Mouse (Mus musculus) MEL (cell line): ENCODE measurements around the gene Dip2a. TPM values are rescaled to one million over a fixed set of nuclear protein-coding genes. Genes with fewer than 3 reads are reported as not detected.

Experiments used
- DNase-seq: peaks from one replicate; pipeline ENCODE4 v3.0.0; 2011; ENCODE audit warnings: low read depth, low spot score
- H3K27ac ChIP-seq: 2 replicates; pipeline ENCODE4 v1.5.1; 2012; ENCODE audit warnings: low read depth, mild to moderate bottlenecking, control low read depth, low read length, moderate library complexity; ENCODE audit not compliant: control insufficient read depth
- H3K27me3 ChIP-seq, 2 experiments: fragments of 150-350 bp in 1 of 2; sonication (generic) in 1 of 2; 2 replicates each; pipeline ENCODE4 v1.6.1; 2012; ENCODE audit warnings: low read length in 2 of 2, mild to moderate bottlenecking in 2 of 2, improper control_type of control experiment in 1 of 2, moderate library complexity in 1 of 2; ENCODE audit not compliant: insufficient read depth in 2 of 2, control insufficient read depth in 1 of 2
- H3K36me3 ChIP-seq, 2 experiments: 2 replicates each; pipeline ENCODE4 v1.6.1; 2012 to 2014; ENCODE audit warnings: low read length in 2 of 2, improper control_type of control experiment in 1 of 2, inconsistent platforms in 1 of 2, mild to moderate bottlenecking in 1 of 2; ENCODE audit not compliant: insufficient read depth in 2 of 2, control insufficient read depth in 1 of 2
- H3K4me1 ChIP-seq, 2 experiments: fragments of 150-350 bp in 1 of 2; sonication (generic) in 1 of 2; 2 replicates each; pipeline ENCODE4 v1.6.1; 2012; ENCODE audit warnings: low read length in 2 of 2, improper control_type of control experiment in 1 of 2, mild to moderate bottlenecking in 1 of 2; ENCODE audit not compliant: insufficient read depth in 2 of 2, control insufficient read depth in 1 of 2
- H3K4me3 ChIP-seq, 2 experiments: fragments of 150-350 bp in 1 of 2; sonication (generic) in 1 of 2; 2 replicates each; pipeline ENCODE4 v1.5.1; 2012; ENCODE audit warnings: low read depth in 2 of 2, low read length in 2 of 2, mild to moderate bottlenecking in 2 of 2, moderate library complexity in 2 of 2, control low read depth in 1 of 2, improper control_type of control experiment in 1 of 2; ENCODE audit not compliant: control insufficient read depth in 1 of 2, insufficient read depth in 1 of 2
- H3K79me2 ChIP-seq: 2 replicates; pipeline ENCODE4 v1.6.1; 2012; ENCODE audit warnings: mild to moderate bottlenecking, low read length, moderate library complexity; ENCODE audit not compliant: control insufficient read depth, poor library complexity, insufficient read depth
- H3K9ac ChIP-seq: 2 replicates; pipeline ENCODE4 v1.6.1; 2012; ENCODE audit warnings: low read depth, mild to moderate bottlenecking, control low read depth, low read length, moderate library complexity; ENCODE audit not compliant: control insufficient read depth, poor library complexity, severe bottlenecking
- H3K9me3 ChIP-seq: fragments of 150-350 bp; sonication (generic); replicated peaks from 2 replicates; pipeline ENCODE4 v1.6.1; 2012; ENCODE audit warnings: mild to moderate bottlenecking, low read length, improper control_type of control experiment, moderate library complexity; ENCODE audit not compliant: insufficient read depth
- BHLHE40 ChIP-seq: IDR thresholded peaks from 2 replicates; pipeline ENCODE4 v1.6.1; 2012; ENCODE audit warnings: low read depth, mild to moderate bottlenecking, inconsistent platforms, low read length, improper control_type of control experiment, borderline replicate concordance
- CHD1 ChIP-seq: IDR thresholded peaks from 2 replicates; pipeline ENCODE4 v1.6.1; 2012; ENCODE audit warnings: low read depth, mild to moderate bottlenecking, inconsistent platforms, low read length, improper control_type of control experiment
- ETS1 ChIP-seq: IDR thresholded peaks from 2 replicates; pipeline ENCODE4 v1.6.1; 2012; ENCODE audit warnings: low read depth, mild to moderate bottlenecking, inconsistent platforms, low read length, improper control_type of control experiment, moderate library complexity
- GABPA ChIP-seq: IDR thresholded peaks from 2 replicates; pipeline ENCODE4 v1.6.1; 2012; ENCODE audit warnings: low read depth, mild to moderate bottlenecking, inconsistent platforms, low read length, improper control_type of control experiment, moderate library complexity
- MAFK ChIP-seq: IDR thresholded peaks from 2 replicates; pipeline ENCODE4 v1.6.1; 2011; ENCODE audit warnings: low read depth, mild to moderate bottlenecking, low read length, improper control_type of control experiment, borderline replicate concordance
- MAZ ChIP-seq: IDR thresholded peaks from 2 replicates; pipeline ENCODE4 v1.6.1; 2012; ENCODE audit warnings: low read depth, mild to moderate bottlenecking, inconsistent platforms, low read length, improper control_type of control experiment
- MEF2A ChIP-seq: IDR thresholded peaks from 2 replicates; pipeline ENCODE4 v1.6.1; 2014; ENCODE audit warnings: low read depth, mild to moderate bottlenecking, inconsistent platforms, low read length, improper control_type of control experiment; ENCODE audit not compliant: poor library complexity, insufficient replicate concordance, severe bottlenecking; ENCODE audit errors: extremely low read depth
- MYB ChIP-seq: IDR thresholded peaks from 2 replicates; pipeline ENCODE4 v1.6.1; 2011; ENCODE audit warnings: mild to moderate bottlenecking, low read depth, low read length, improper control_type of control experiment
- NELFE ChIP-seq: IDR thresholded peaks from 2 replicates; pipeline ENCODE4 v1.6.1; 2011; ENCODE audit warnings: low read depth, low read length, improper control_type of control experiment
- NRF1 ChIP-seq: IDR thresholded peaks from 2 replicates; pipeline ENCODE4 v1.6.1; 2014; ENCODE audit warnings: low read depth, mild to moderate bottlenecking, inconsistent platforms, low read length, improper control_type of control experiment, moderate library complexity; ENCODE audit not compliant: poor library complexity, insufficient read depth, severe bottlenecking
- RAD21 ChIP-seq: IDR thresholded peaks from 2 replicates; pipeline ENCODE4 v1.6.1; 2011; ENCODE audit warnings: mild to moderate bottlenecking, low read depth, low read length, improper control_type of control experiment
- RCOR1 ChIP-seq: IDR thresholded peaks from 2 replicates; pipeline ENCODE4 v1.6.1; 2012; ENCODE audit warnings: low read depth, mild to moderate bottlenecking, inconsistent platforms, low read length, improper control_type of control experiment
- SMC3 ChIP-seq: IDR thresholded peaks from 2 replicates; pipeline ENCODE4 v1.6.1; 2011; ENCODE audit warnings: low read depth, low read length, improper control_type of control experiment
- TAL1 ChIP-seq: IDR thresholded peaks from 2 replicates; pipeline ENCODE4 v1.6.1; 2012; ENCODE audit warnings: mild to moderate bottlenecking, inconsistent platforms, low read length, moderate library complexity, mixed read lengths
- TCF12 ChIP-seq: IDR thresholded peaks from 2 replicates; pipeline ENCODE4 v1.6.1; 2014; ENCODE audit warnings: low read depth, mild to moderate bottlenecking, inconsistent platforms, low read length, improper control_type of control experiment, moderate library complexity
- UBTF ChIP-seq: IDR thresholded peaks from 2 replicates; pipeline ENCODE4 v1.6.1; 2012; ENCODE audit warnings: low read depth, mild to moderate bottlenecking, inconsistent platforms, low read length, improper control_type of control experiment, moderate library complexity, borderline replicate concordance; ENCODE audit not compliant: insufficient read depth
- USF2 ChIP-seq, 2 experiments: IDR thresholded peaks; 2 replicates each; pipeline ENCODE4 v1.6.1; 2011 to 2012; ENCODE audit warnings: improper control_type of control experiment in 2 of 2, low read length in 2 of 2, borderline replicate concordance in 1 of 2, inconsistent platforms in 1 of 2, low read depth in 1 of 2, mild to moderate bottlenecking in 1 of 2; ENCODE audit not compliant: insufficient read depth in 1 of 2
- polyA plus RNA-seq, 2 experiments: library from polyadenylated mRNA; stranded (reverse) in 1 of 2; unstranded in 1 of 2; fragments of >175 nt in 1 of 2; fragments of >200 nt in 1 of 2; gene quantifications; 2 replicates each; pipeline versions ENCODE4 v1.2.1 to v1.2.4; 2012; ENCODE audit warnings: low replicate concordance in 2 of 2, low read depth in 1 of 2; ENCODE audit not compliant: insufficient read length in 2 of 2, insufficient read depth in 1 of 2, missing spikeins in 1 of 2
- total RNA-seq: library from RNA; depleted of rRNA; stranded (reverse); fragments of 300-350 nt; gene quantifications from 2 replicates; pipeline ENCODE4 v1.2.3, GENCODE M21; 2012

The Dip2a gene
- total and polyA plus RNA-seq, 3 experiments = 2.6 to 5.7 TPM; not detected in 1

GRCm38 (mm10) chr10:76246601-76247000, 98.5 kb downstream of the Dip2a start:
- TF ChIP-seq MAZ = no peak
- no peak for TF ChIP-seq RAD21
- no peak for TF ChIP-seq USF2 (IDR thresholded peaks at IDR 0.05; ENCODE audit: borderline replicate concordance in 1 of 2, insufficient read depth in 1 of 2, low read depth in 1 of 2, low read length in 2 of 2)
- TF ChIP-seq ETS1 = no peak
- no peak for TF ChIP-seq SMC3
- TF ChIP-seq MYB = no peak
- no peak for TF ChIP-seq TCF12
- no peak for TF ChIP-seq CHD1
- no peak for TF ChIP-seq NRF1
- TF ChIP-seq, all 39 proteins: peak for 0

DNA sequence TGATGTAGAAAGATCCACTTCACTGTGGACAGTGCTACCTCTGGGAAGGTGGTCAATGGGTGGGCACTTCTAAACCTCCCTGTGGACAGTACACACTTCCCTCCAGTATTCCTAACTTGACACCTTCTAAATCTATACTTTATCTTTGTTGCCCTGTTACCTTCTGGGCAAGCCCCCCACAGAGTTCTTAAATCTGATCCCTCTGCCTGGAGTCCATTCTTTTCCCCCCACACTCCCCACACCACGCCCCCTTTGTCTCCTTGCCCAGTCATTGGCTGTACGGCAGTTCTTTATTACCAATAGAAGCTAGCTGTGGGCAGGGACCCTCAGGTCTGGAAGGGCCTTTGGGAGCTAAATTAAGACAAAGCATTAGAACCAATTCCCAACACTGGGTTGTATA, 100.0 kb downstream of the Dip2a start:
- no peaks in the 10 kb centered on the region for H3K4me1 ChIP-seq
- peaks cover 0 to 2% of the 10 kb centered on the region in 2 experiments; a peak in 2 of 4 replicates for H3K27me3 ChIP-seq
- no peak for DNase-seq
- H3K4me3 ChIP-seq = no peak overlapping the region
- H3K9ac ChIP-seq = no peak overlapping the region
- no peak for TF ChIP-seq MEF2A
- TF ChIP-seq MAFK = no peak
- no peak for TF ChIP-seq RCOR1
- no peak for TF ChIP-seq GABPA
- TF ChIP-seq NRF1 = no peak
- TF ChIP-seq NELFE = no peak
- TF ChIP-seq BHLHE40 = no peak
- TF ChIP-seq SMC3 = no peak
- TF ChIP-seq UBTF = no peak
- TF ChIP-seq TAL1 = no peak
- TF ChIP-seq, all 39 proteins: peak for 0
- H3K27ac ChIP-seq = no peak overlapping the region
- no peaks in the 10 kb centered on the region for H3K79me2 ChIP-seq
- H3K9me3 ChIP-seq = no peaks in the 10 kb centered on the region
- H3K36me3 ChIP-seq = no peaks in the 10 kb centered on the region

More at GRCm38 (mm10) chr10:76246601-76247000, 98.5 kb downstream of the Dip2a start:
- no peaks in the 10 kb centered on the region for H3K36me3 ChIP-seq
- H3K4me3 ChIP-seq = no peak overlapping the region
- H3K27ac ChIP-seq = no peak overlapping the region
- H3K9me3 ChIP-seq = no peaks in the 10 kb centered on the region
- H3K27me3 ChIP-seq = peaks cover 0 to 2% of the 10 kb centered on the region in 2 experiments; a peak in 2 of 4 replicates
- H3K9ac ChIP-seq = no peak overlapping the region
- H3K79me2 ChIP-seq = no peaks in the 10 kb centered on the region
- no peak for DNase-seq
- no peaks in the 10 kb centered on the region for H3K4me1 ChIP-seq
